Mouse (Mus musculus): ENCODE results near the gene Mtr. TPM values are rescaled to one million over a fixed set of nuclear protein-coding genes. Genes with fewer than 3 reads are reported as not detected.

Mtr gene
- polyA plus RNA-seq, 1 experiment, result not detected

DNA sequence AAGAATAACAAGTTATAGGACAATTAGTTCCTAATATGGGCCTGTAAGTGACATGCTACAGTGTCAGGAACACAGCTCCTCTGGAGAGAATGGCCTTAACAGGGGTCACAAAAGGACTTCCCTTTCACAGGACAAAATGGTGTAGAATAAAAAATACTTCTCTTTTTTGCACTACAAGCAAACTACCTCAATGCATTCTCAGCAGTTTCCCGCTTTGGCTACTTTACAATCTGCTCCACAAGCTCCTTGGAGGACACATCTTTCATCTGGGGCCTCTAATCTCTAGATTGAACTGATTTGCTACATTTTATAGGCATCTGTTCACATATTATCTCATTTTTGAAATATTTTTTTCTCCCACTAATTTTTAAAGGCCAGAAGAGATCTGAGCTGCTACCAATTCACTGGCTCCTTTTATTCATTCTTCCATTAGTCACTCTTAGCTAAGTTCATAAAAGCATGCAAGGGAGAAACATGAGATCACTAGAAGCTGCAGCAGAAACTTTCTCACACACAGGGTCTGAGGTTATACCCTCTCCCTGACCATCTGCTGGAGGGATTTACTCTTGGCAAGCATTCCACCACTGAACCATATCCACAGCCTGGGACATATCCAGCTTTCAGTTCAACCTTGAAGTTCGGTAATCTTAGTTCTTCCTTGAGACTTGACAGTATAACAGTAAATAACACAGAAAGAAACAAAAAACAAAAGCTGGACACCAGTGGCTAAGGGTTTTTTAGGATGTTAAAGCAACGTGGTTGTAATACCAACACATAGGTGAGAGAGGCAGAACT lies 1.8 kb downstream of the Mtr start:
- TF ChIP-seq POLR2A (IDR thresholded peaks at IDR 0.05; ENCODE audit: insufficient read depth, low read depth, low read length), result no peak
- WGBS, result 55% methylated on average over 3 of the region's 3 CpGs
- H3K4me1 ChIP-seq (ENCODE audit: control insufficient read depth, insufficient read depth, low read length), result no peaks in the 10 kb centered on the region
- no peak overlapping the region for H3K4me3 ChIP-seq (ENCODE audit: insufficient read depth, low read depth, low read length)
- H3K27ac ChIP-seq (ENCODE audit: insufficient read depth, low read depth, low read length), result no peak overlapping the region

DNA sequence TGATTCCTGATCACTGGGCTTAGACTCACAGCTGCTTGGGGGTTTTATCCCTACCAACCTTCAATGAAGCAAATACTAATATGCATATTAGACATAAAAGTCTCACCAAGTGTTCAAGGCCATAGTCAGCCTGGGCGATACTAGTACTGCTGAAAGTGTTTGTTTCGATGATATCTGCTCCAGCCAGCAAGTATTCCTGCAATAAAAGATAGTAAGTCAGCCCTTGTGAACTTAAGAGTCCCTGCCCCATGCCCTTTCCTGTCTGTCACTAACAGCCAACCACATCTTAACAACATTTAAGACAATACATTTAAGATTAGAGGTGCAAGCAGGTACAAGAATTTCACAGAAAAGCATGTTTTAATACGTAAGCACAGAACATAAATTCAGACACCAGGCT lies 7.4 kb downstream of the Mtr start:
- H3K27ac ChIP-seq (ENCODE audit: insufficient read depth, low read depth, low read length), result no peak overlapping the region
- H3K4me1 ChIP-seq (ENCODE audit: control insufficient read depth, insufficient read depth, low read length), result no peaks in the 10 kb centered on the region
- TF ChIP-seq POLR2A (IDR thresholded peaks at IDR 0.05; ENCODE audit: insufficient read depth, low read depth, low read length) (no peak), CTCF (IDR thresholded peaks at IDR 0.05; ENCODE audit: insufficient read depth, low read depth, low read length) (no peak)
- H3K4me3 ChIP-seq (ENCODE audit: insufficient read depth, low read depth, low read length), result no peak overlapping the region
- 97% methylated on average over 3 of the region's 3 CpGs for WGBS

DNA sequence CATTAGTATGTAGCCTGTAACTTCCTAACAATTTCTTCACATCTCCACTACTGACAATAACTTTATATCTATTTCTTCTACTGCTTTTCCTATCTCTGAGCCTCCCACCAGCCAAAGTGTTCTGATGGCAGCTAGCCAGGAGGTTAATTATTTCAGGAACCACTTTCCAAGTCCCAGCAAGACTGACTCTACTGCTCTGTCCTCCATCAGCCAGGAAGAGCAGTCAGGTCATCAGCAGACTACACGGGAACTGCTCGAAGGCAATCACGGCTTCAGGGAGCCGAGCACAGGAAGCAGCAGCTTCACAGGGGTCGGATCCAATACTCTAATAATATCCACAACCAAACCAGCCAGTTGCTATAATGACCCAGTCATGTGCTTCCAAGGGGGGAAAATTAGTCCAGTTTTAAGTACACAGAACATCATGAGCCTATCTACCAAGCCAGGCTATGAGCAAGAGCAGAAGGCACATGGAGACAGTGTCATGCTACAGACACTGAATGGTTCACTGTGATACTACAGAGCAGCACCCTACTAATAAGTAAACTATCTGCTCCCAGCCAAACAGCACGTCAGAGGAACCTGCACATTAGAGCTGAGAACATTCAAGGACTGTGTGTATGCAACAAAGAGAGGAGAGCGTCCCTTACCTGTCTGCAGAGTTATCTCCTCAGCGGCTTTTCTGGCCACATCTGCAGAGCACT lies 8.6 kb downstream of the Mtr start:
- H3K4me3 ChIP-seq (ENCODE audit: insufficient read depth, low read depth, low read length), result no peak overlapping the region
- no peak for TF ChIP-seq POLR2A (IDR thresholded peaks at IDR 0.05; ENCODE audit: insufficient read depth, low read depth, low read length)
- no peak for TF ChIP-seq CTCF (IDR thresholded peaks at IDR 0.05; ENCODE audit: insufficient read depth, low read depth, low read length)
- no peak overlapping the region for H3K27ac ChIP-seq (ENCODE audit: insufficient read depth, low read depth, low read length)
- 85% methylated on average over 8 of the region's 8 CpGs for WGBS
- no peaks in the 10 kb centered on the region for H3K4me1 ChIP-seq (ENCODE audit: control insufficient read depth, insufficient read depth, low read length)

DNA sequence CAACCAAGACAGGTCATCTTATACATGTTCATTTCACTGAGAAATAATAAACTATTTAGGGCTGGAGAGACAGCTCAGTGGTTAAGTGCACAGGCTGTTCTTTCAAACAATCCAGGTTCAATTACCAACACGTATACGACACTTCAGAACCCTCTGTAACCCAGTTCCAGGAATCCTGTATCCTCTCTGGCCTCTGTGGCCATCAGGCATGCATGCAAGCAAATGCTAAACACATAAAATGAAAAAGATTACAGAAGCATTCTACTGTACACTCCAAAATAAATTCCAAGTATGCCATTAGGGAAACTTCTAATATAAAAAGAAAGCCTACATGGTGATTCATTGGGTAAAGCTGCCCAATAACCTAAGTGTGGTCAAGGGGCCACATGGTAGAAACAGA lies 12.0 kb downstream of the Mtr start:
- 94% methylated on average over 2 of the region's 2 CpGs for WGBS
- H3K4me3 ChIP-seq (ENCODE audit: insufficient read depth, low read depth, low read length), result no peak overlapping the region
- TF ChIP-seq CTCF (IDR thresholded peaks at IDR 0.05; ENCODE audit: insufficient read depth, low read depth, low read length), result no peak
- no peak overlapping the region for H3K27ac ChIP-seq (ENCODE audit: insufficient read depth, low read depth, low read length)
- H3K4me1 ChIP-seq (ENCODE audit: control insufficient read depth, insufficient read depth, low read length), result no peaks in the 10 kb centered on the region

DNA sequence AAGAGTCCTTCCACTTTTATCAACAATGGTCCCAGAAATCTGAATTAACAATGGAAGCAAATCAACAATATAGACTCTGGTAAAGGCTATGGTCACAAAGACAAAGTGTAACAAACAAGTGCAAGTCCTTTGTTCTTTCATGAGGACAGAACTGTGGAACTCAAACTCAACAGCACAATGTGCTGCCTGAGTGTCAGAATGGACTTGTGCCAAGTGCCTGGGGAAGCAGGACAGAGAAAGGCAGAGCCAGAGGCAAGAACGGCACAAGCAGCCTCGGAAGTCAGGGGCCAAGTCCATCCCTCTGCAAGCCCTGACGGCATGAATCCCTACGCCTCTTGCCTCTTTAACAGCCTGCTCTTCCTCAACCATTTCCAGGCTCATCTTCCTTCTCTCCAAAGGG lies 13.9 kb downstream of the Mtr start:
- 44% methylated on average over 4 of the region's 4 CpGs for WGBS
- TF ChIP-seq POLR2A (IDR thresholded peaks at IDR 0.05; ENCODE audit: insufficient read depth, low read depth, low read length) (no peak), CTCF (IDR thresholded peaks at IDR 0.05; ENCODE audit: insufficient read depth, low read depth, low read length) (no peak)

DNA sequence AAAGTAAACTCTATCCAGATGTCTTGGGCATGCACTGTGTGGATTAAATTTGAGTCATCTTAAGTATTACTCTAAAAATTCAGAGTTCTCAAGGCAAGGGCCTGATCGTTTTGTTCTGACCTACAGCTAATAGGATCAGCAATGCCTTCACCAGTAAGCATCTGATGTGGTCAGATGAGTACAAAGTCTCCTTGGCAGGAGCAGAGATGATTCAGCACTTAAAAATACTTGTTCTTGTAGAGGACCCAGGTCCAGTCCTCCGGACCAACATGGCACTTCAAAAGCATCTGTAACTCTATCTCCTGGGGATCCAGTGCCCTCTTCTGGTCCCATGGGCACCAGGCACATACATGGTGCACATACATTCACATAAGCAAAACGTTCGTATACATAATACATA lies 25.8 kb downstream of the Mtr start:
- WGBS, result 95% methylated on average over 4 of the region's 4 CpGs
- H3K27ac ChIP-seq (ENCODE audit: insufficient read depth, low read depth, low read length), result no peak overlapping the region
- no peak overlapping the region for H3K4me3 ChIP-seq (ENCODE audit: insufficient read depth, low read depth, low read length)
- H3K4me1 ChIP-seq (ENCODE audit: control insufficient read depth, insufficient read depth, low read length), result peaks cover 3% of the 10 kb centered on the region; the same call in 1 of the 2 replicates
- TF ChIP-seq CTCF (IDR thresholded peaks at IDR 0.05; ENCODE audit: insufficient read depth, low read depth, low read length) (no peak), POLR2A (IDR thresholded peaks at IDR 0.05; ENCODE audit: insufficient read depth, low read depth, low read length) (no peak)

More for the DNA sequence above, 13.9 kb downstream of the Mtr start:
- Histone ChIP-seq H3K27ac (ENCODE audit: insufficient read depth, low read depth, low read length) (no peak overlapping the region), H3K4me3 (ENCODE audit: insufficient read depth, low read depth, low read length) (no peak overlapping the region), H3K4me1 (ENCODE audit: control insufficient read depth, insufficient read depth, low read length) (no peaks in the 10 kb centered on the region)

DNA sequence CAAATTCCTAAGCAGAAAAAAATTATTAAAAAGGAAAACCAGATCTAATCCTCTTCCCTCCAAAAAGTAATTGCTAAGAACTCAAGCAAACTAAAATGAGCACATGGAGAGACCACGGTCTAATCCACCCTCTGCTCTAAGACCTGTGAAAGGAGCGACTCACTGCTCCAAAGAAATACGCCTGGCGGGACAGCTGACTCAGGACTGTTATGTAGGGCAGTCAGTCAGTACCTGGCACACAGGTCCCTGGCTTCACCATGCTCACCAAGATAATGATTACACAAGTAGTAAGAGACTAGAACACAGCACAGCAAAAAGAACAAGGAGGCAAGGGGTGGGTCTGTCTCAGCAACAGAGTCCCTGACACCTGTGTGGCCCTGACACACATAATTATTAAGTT lies 29.7 kb downstream of the Mtr start:
- no peak overlapping the region for H3K4me3 ChIP-seq (ENCODE audit: insufficient read depth, low read depth, low read length)
- WGBS, result 84% methylated on average over 4 of the region's 4 CpGs
- no peak for TF ChIP-seq CTCF (IDR thresholded peaks at IDR 0.05; ENCODE audit: insufficient read depth, low read depth, low read length)
- TF ChIP-seq POLR2A (IDR thresholded peaks at IDR 0.05; ENCODE audit: insufficient read depth, low read depth, low read length), result no peak
- no peaks in the 10 kb centered on the region for H3K4me1 ChIP-seq (ENCODE audit: control insufficient read depth, insufficient read depth, low read length)
- no peak overlapping the region for H3K27ac ChIP-seq (ENCODE audit: insufficient read depth, low read depth, low read length)

DNA sequence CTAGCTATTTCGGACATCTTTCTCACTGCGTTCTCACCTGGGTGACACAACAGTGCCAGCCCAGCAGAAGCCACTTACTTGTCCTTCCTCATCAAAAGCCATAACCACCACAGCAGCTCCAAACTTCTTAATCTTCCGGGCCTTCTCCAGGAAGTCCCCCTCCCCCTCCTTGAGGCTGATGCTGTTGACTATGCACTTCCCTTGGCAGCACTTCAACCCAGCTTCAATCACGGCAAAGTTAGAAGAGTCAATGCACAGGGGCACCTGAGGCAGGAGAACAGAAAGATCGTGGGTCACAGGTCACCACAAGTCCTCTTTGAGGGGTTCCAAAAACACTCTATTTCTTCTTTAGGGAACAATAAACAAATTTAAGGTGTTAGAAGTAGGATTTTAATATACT lies 30.3 kb downstream of the Mtr start:
- Histone ChIP-seq H3K27ac (ENCODE audit: insufficient read depth, low read depth, low read length) (no peak overlapping the region), H3K4me3 (ENCODE audit: insufficient read depth, low read depth, low read length) (no peak overlapping the region), H3K4me1 (ENCODE audit: control insufficient read depth, insufficient read depth, low read length) (no peaks in the 10 kb centered on the region)
- 87% methylated on average over 5 of the region's 5 CpGs for WGBS
- TF ChIP-seq CTCF (IDR thresholded peaks at IDR 0.05; ENCODE audit: insufficient read depth, low read depth, low read length) (no peak), POLR2A (IDR thresholded peaks at IDR 0.05; ENCODE audit: insufficient read depth, low read depth, low read length) (no peak)

DNA sequence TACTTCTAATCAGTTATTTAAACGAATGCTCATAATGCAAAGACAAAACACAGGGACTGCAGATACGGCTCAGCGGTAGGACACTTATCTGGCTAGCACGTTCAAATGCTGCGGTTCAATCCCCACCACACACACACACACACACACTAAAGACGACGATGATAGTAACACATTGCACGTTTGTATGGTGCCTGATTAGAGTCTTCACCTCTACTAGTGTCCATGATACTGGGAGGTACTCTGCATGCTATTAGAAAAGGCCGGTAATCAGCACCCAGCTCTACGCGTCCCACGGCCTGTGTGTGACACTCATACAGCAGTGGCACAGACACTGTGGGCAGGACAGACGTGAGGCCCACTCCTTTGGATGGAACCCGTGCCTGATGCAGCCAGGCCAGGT lies 39.3 kb downstream of the Mtr start:
- WGBS, result 93% methylated on average over 14 of the region's 14 CpGs
- H3K27ac ChIP-seq (ENCODE audit: insufficient read depth, low read depth, low read length), result no peak overlapping the region
- no peaks in the 10 kb centered on the region for H3K4me1 ChIP-seq (ENCODE audit: control insufficient read depth, insufficient read depth, low read length)
- TF ChIP-seq CTCF (IDR thresholded peaks at IDR 0.05; ENCODE audit: insufficient read depth, low read depth, low read length) (no peak), POLR2A (IDR thresholded peaks at IDR 0.05; ENCODE audit: insufficient read depth, low read depth, low read length) (no peak)
- no peak overlapping the region for H3K4me3 ChIP-seq (ENCODE audit: insufficient read depth, low read depth, low read length)

All from olfactory bulb, adult 2 months (tissue).